Mouse (Mus musculus): Measurements from ENCODE around the gene Rpap1. TPM values are rescaled to one million over a fixed set of nuclear protein-coding genes. Genes with fewer than 3 reads are reported as not detected.
A peak's percentile ranks its signal among the peaks of the same experiment; 100 is the strongest.

The Rpap1 gene
- polyA plus RNA-seq, 1 experiment from 2014 or later: 30.6 TPM

DNA sequence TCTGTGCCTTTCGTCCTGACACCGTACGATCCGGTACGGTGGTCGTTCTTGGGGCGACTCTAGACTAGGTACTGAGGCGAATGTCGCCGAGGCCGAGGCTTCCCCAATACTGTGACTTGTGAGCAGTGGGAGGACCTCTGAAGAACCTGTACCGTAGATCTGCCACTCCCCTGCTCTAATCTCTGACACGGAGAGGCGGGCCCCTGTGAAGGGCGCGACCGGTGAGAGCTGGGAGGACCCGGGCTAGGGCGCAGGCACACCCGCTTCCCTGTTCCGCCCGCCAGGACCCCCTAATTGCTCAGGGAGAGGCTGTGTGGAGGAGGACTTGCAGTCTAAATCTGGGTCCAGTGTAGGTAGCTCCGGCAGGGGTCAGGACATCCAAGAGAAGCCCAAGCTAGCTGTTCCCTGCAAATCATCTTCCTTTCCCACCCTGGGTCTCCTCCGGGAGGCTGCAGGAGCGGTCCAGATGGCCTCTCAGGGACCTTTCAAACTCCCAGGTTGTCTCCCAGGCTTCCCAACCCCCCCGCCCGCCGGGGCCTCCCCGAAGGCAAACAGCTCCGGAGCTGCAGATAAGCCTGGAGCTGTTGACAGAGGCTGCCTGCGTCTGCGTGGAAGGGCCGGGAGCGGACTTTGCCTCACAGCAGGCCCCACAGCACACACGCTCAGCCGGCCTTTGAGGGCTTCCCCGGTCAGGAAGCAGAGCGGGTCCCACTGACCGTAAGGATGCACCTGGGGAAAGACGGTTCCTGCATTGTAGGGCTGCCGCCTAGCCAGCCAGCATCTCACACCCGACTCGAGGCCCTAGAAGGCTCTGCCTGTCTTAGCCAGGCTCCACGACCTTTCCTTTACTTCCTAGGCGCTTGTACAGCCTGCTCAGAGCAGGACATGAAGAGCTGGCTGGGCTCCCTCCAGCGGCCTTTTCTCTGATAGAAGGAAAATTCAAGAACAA lies 42.9 kb downstream of the Rpap1 start:
- Histone ChIP-seq H3K27ac (ENCODE audit: low read depth, low read length) (no peak overlapping the region), H3K4me3 (ENCODE audit: low read length) (peak overlapping the region; percentile 18; the same call in 1 of the 2 replicates), H3K36me3 (ENCODE audit: control insufficient read depth, insufficient read depth, low read length) (no peaks in the 10 kb centered on the region), H3K9ac (ENCODE audit: low read depth, low read length) (no peak overlapping the region), H3K9me3 (ENCODE audit: control insufficient read depth, low read length) (no peaks in the 10 kb centered on the region), H3K27me3 (ENCODE audit: control insufficient read depth, insufficient read depth, low read length) (peaks cover 27% of the 10 kb centered on the region), H3K4me2 (replicated peaks; ENCODE audit: low read depth, low read length) (peak overlapping the region; percentile 33), H3K4me1 (ENCODE audit: control insufficient read depth, insufficient read depth, low read length) (peaks cover 23% of the 10 kb centered on the region)
- WGBS: 3% methylated on average over 46 of the region's 46 CpGs
- ATAC-seq (ENCODE audit: low FRiP score, low TSS enrichment): no peak

DNA sequence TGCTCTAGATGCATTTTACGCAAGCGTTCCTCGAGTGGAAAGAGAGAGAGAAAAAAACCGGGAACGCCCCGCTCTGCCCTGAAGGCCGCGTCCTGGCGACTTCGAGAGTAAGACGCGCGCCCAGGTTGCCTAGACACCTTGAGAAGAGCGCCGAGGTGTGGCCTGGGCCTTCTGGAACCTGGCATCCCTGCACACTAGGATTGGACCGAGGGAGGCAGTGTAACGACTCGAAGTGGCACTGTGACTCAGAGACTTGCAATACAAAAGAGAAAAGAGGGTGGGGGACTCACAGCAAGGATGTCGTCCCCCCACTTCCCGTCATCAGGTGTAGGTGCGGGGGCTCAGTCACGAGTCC lies 43.6 kb downstream of the Rpap1 start:
- peaks cover 22% of the 10 kb centered on the region for H3K27me3 ChIP-seq (ENCODE audit: control insufficient read depth, insufficient read depth, low read length)

GRCm38 (mm10) chr2:119743176-119743807 lies 44.0 kb downstream of the Rpap1 start:
- H3K9ac ChIP-seq (ENCODE audit: low read depth, low read length): no peak overlapping the region
- H3K36me3 ChIP-seq (ENCODE audit: control insufficient read depth, insufficient read depth, low read length): no peaks in the 10 kb centered on the region
- peaks cover 22% of the 10 kb centered on the region for H3K27me3 ChIP-seq (ENCODE audit: control insufficient read depth, insufficient read depth, low read length)
- no peak for ATAC-seq (ENCODE audit: low FRiP score, low TSS enrichment)
- H3K4me3 ChIP-seq (ENCODE audit: low read length): peak overlapping the region; percentile 66
- whole genome bisulfite sequencing: 12% methylated on average over 27 of the region's 31 CpGs
- no peaks in the 10 kb centered on the region for H3K9me3 ChIP-seq (ENCODE audit: control insufficient read depth, low read length)
- H3K4me1 ChIP-seq (ENCODE audit: control insufficient read depth, insufficient read depth, low read length): peaks cover 23% of the 10 kb centered on the region
- H3K4me2 ChIP-seq (replicated peaks; ENCODE audit: low read depth, low read length): peak overlapping the region; percentile 99
- H3K27ac ChIP-seq (ENCODE audit: low read depth, low read length): no peak overlapping the region

More for the DNA sequence above, 43.6 kb downstream of the Rpap1 start:
- H3K9ac ChIP-seq (ENCODE audit: low read depth, low read length): no peak overlapping the region
- H3K36me3 ChIP-seq (ENCODE audit: control insufficient read depth, insufficient read depth, low read length): no peaks in the 10 kb centered on the region
- no peak overlapping the region for H3K27ac ChIP-seq (ENCODE audit: low read depth, low read length)
- H3K4me1 ChIP-seq (ENCODE audit: control insufficient read depth, insufficient read depth, low read length): peaks cover 23% of the 10 kb centered on the region
- ATAC-seq (ENCODE audit: low FRiP score, low TSS enrichment): no peak
- no peaks in the 10 kb centered on the region for H3K9me3 ChIP-seq (ENCODE audit: control insufficient read depth, low read length)
- WGBS: 6% methylated on average over 22 of the region's 22 CpGs
- H3K4me3 ChIP-seq (ENCODE audit: low read length): peak overlapping the region; percentile 18; the same call in 1 of the 2 replicates
- H3K4me2 ChIP-seq (replicated peaks; ENCODE audit: low read depth, low read length): peak overlapping the region; percentile 33

DNA sequence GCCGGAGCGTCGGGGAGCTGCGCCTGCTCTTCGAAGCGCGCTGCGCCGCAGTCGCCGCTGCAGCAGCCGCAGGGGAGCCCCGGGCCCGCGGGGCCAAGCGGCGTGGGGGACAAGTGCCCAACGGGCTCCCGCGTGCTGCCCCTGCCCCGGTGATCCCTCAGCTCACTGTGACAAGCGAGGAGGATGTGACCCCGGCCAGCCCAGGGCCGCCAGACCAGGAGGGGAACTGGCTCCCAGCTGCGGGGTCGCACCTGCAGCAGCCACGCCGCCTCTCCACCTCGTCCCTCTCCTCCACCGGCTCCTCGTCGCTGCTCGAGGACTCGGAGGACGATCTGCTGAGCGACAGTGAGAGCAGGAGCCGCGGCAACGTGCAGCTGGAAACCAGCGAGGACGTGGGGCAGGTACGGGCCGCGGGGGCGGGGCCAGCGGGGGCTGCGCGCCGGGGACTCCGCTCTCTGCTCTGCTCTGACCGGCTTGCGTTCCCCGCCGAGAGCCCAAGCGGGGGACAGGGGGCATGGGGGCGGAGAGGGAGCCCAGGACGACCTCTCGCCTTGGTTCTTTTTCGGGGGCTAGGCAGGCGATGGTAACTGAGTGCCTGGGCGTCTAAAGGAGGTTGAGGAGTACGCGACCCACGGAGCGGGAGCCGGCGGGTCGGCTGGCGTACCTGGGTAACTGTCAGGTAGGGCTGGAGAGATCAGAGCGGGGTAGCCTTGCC lies 44.7 kb downstream of the Rpap1 start:
- Histone ChIP-seq H3K4me2 (replicated peaks; ENCODE audit: low read depth, low read length) (peak overlapping the region; percentile 99), H3K9me3 (ENCODE audit: control insufficient read depth, low read length) (no peaks in the 10 kb centered on the region), H3K27ac (ENCODE audit: low read depth, low read length) (no peak overlapping the region), H3K36me3 (ENCODE audit: control insufficient read depth, insufficient read depth, low read length) (no peaks in the 10 kb centered on the region), H3K4me3 (ENCODE audit: low read length) (peak overlapping the region; percentile 66), H3K27me3 (ENCODE audit: control insufficient read depth, insufficient read depth, low read length) (peaks cover 22% of the 10 kb centered on the region), H3K4me1 (ENCODE audit: control insufficient read depth, insufficient read depth, low read length) (peaks cover 23% of the 10 kb centered on the region), H3K9ac (ENCODE audit: low read depth, low read length) (peak overlapping the region; percentile 63)
- under 1% methylated on average over 64 of the region's 70 CpGs for WGBS
- ATAC-seq (ENCODE audit: low FRiP score, low TSS enrichment): peak; percentile 8; the same call in 1 of the 2 replicates

DNA sequence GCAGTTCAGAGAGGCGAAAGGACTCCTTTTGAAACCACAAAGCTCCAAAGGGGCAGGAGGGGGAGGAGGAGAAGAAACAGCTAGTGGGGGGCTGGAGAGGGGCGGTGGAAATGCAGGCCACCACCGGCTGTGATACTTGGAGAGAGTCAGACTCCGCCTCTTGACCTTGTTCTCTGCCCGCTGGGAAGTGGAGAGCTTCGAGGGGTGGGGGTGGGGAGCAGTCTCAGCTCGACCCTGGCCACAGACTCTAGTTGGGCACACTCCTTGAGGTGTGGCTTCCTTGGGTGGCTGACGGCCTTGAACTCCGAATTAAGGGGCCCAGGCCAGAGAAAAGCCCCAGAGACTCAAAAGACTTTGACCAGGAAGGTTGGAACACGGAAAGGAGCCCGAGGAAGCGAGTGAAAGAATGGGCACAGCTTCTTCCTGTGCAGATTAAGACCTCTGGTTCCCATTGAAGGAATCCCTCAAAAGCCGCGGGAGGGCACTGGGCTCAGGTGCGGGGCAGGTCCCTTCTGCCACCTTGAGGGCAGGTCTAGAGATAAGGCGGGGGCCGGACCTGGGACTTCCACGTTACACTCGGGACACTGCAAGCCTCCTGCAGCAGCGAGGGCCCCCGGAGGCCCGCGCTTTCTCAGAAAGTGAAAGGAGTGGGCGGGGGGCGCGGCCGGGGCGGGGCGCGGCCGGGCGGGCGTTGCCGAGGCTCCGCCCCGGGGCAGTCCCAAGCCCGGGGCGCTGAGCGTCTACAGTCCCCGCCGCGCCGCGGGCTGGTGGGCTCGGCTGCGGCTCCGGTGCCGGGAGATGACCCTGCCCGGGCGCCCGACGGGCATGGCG lies 45.5 kb downstream of the Rpap1 start, which contains the start of gene Itpka:
Gene Itpka (plus strand): TSS at position 757 of the 831 bp plus-strand sequence.
- Histone ChIP-seq H3K9ac (ENCODE audit: low read depth, low read length) (peak within 1 kb of the TSS; percentile 63), H3K27me3 (ENCODE audit: control insufficient read depth, insufficient read depth, low read length) (peaks cover 22% of the 10 kb centered on the region), H3K27ac (ENCODE audit: low read depth, low read length) (peak within 1 kb of the TSS; percentile 89), H3K9me3 (ENCODE audit: control insufficient read depth, low read length) (no peaks in the 10 kb centered on the region), H3K4me1 (ENCODE audit: control insufficient read depth, insufficient read depth, low read length) (peaks cover 23% of the 10 kb centered on the region), H3K36me3 (ENCODE audit: control insufficient read depth, insufficient read depth, low read length) (no peaks in the 10 kb centered on the region), H3K4me2 (replicated peaks; ENCODE audit: low read depth, low read length) (peak within 1 kb of the TSS; percentile 99), H3K4me3 (ENCODE audit: low read length) (peak within 1 kb of the TSS; percentile 66)
- 0% methylated on average over 28 of the region's 53 CpGs for WGBS
- ATAC-seq (ENCODE audit: low FRiP score, low TSS enrichment): peak; percentile 84

DNA sequence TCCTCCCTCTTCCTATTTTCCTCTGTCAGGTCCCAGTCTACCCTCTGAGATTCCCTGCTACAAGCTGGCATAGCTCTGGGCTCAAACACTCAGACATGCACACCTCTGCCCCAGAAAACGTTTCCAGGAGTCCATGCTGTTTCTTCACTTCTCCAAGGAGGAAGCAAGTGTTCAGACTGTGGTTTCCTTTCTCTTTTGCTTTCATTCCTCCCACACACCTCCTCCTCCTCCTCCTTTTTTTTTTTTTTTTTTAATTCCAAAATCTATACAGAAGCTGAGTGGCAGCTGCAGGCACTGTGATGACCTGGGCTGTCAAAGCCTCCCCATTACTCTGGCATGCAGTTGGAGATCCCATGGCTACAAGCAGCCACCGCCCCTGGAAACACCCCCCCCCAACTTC lies 46.8 kb downstream of the Rpap1 start:
- peaks cover 22% of the 10 kb centered on the region for H3K27me3 ChIP-seq (ENCODE audit: control insufficient read depth, insufficient read depth, low read length)
- H3K4me1 ChIP-seq (ENCODE audit: control insufficient read depth, insufficient read depth, low read length): peaks cover 23% of the 10 kb centered on the region
- 5% methylated on average over 2 of the region's 2 CpGs for WGBS
- H3K9ac ChIP-seq (ENCODE audit: low read depth, low read length): no peak overlapping the region
- no peak overlapping the region for H3K4me2 ChIP-seq (replicated peaks; ENCODE audit: low read depth, low read length)
- no peaks in the 10 kb centered on the region for H3K9me3 ChIP-seq (ENCODE audit: control insufficient read depth, low read length)
- no peak overlapping the region; the same call in 1 of the 2 replicates for H3K27ac ChIP-seq (ENCODE audit: low read depth, low read length)
- H3K4me3 ChIP-seq (ENCODE audit: low read length): no peak overlapping the region
- no peaks in the 10 kb centered on the region; the same call in 1 of the 2 replicates for H3K36me3 ChIP-seq (ENCODE audit: control insufficient read depth, insufficient read depth, low read length)
- ATAC-seq (ENCODE audit: low FRiP score, low TSS enrichment): no peak

GRCm38 (mm10) chr2:119737124-119737523 lies 50.2 kb downstream of the Rpap1 start:
- Histone ChIP-seq H3K9ac (ENCODE audit: low read depth, low read length) (no peak overlapping the region), H3K27ac (ENCODE audit: low read depth, low read length) (no peak overlapping the region), H3K4me3 (ENCODE audit: low read length) (no peak overlapping the region), H3K4me1 (ENCODE audit: control insufficient read depth, insufficient read depth, low read length) (peaks cover 9% of the 10 kb centered on the region), H3K36me3 (ENCODE audit: control insufficient read depth, insufficient read depth, low read length) (peaks cover 26% of the 10 kb centered on the region), H3K4me2 (replicated peaks; ENCODE audit: low read depth, low read length) (no peak overlapping the region), H3K27me3 (ENCODE audit: control insufficient read depth, insufficient read depth, low read length) (no peaks in the 10 kb centered on the region), H3K9me3 (ENCODE audit: control insufficient read depth, low read length) (no peaks in the 10 kb centered on the region)
- ATAC-seq (ENCODE audit: low FRiP score, low TSS enrichment): no peak
- WGBS: 30% methylated on average over 12 of the region's 12 CpGs

- H3K4me2 ChIP-seq (replicated peaks; ENCODE audit: low read depth, low read length): no peak overlapping the region
- no peaks in the 10 kb centered on the region for H3K9me3 ChIP-seq (ENCODE audit: control insufficient read depth, low read length)
- ATAC-seq (ENCODE audit: low FRiP score, low TSS enrichment): no peak
- no peak overlapping the region for H3K9ac ChIP-seq (ENCODE audit: low read depth, low read length)
- no peaks in the 10 kb centered on the region for H3K27me3 ChIP-seq (ENCODE audit: control insufficient read depth, insufficient read depth, low read length)
- H3K27ac ChIP-seq (ENCODE audit: low read depth, low read length): no peak overlapping the region
- peaks cover 88% of the 10 kb centered on the region for H3K36me3 ChIP-seq (ENCODE audit: control insufficient read depth, insufficient read depth, low read length)
- no peak overlapping the region for H3K4me3 ChIP-seq (ENCODE audit: low read length)
- no peaks in the 10 kb centered on the region for H3K4me1 ChIP-seq (ENCODE audit: control insufficient read depth, insufficient read depth, low read length)
- WGBS: 88% methylated on average over 4 of the region's 4 CpGs
Measured at GRCm38 (mm10) chr2:119730735-119731134, 56.6 kb downstream of the Rpap1 start.

Data from kidney, embryonic 14.5 days (tissue).